Mouse (Mus musculus) lung, postnatal 0 days (tissue): ENCODE measurements at regions not wholly inside any gene's neighbourhood (a gene's known extent, or its start where the extent isn't known, plus 50 kb on each side); places are given as distances from the start of the nearest gene placed in this dataset.

ENCODE experiments used
- CTCF ChIP-seq: IDR thresholded peaks from 2 replicates; pipeline ENCODE4 v1.5.1; 2016; ENCODE audit warnings: antibody characterized with exemption, mild to moderate bottlenecking
- EP300 ChIP-seq: IDR thresholded peaks from 2 replicates; pipeline ENCODE4 v1.6.1; 2016; ENCODE audit warnings: antibody characterized with exemption, mild to moderate bottlenecking, control low read depth

- TF ChIP-seq EP300 (no peak), CTCF (no peak)
These were observed 117.0 kb upstream of the Ube2e1 start for GRCm38 (mm10) chr14:18448666-18449065.
